Mouse (Mus musculus): ENCODE data around the gene Cep152. TPM values are rescaled to one million over a fixed set of nuclear protein-coding genes. Genes with fewer than 3 reads are reported as not detected.

Gene Cep152
- total RNA-seq (2021), result 1 to 10 TPM; 3.2 TPM
- long read RNA-seq, partial matches to known transcripts, result 1 of 6 reads
- long read RNA-seq, other reads (novel, unspliced or antisense), result 5 of 6 reads

GRCm38 (mm10) chr2:125624837-125625351 is at the start of gene Cep152:
Gene Cep152 (minus strand): TSS chr2:125625113.
- DNase-seq (ENCODE audit: low spot score in 2 of 2), result peak; percentile 96 to 97

- peak; percentile 74 to 86 for DNase-seq (ENCODE audit: low spot score in 2 of 2)
Observed at GRCm38 (mm10) chr2:125672957-125673631, 48.2 kb upstream of the Cep152 start, which contains the start of gene Eid1. Gene Eid1 (plus strand): TSS chr2:125673095.

DNA sequence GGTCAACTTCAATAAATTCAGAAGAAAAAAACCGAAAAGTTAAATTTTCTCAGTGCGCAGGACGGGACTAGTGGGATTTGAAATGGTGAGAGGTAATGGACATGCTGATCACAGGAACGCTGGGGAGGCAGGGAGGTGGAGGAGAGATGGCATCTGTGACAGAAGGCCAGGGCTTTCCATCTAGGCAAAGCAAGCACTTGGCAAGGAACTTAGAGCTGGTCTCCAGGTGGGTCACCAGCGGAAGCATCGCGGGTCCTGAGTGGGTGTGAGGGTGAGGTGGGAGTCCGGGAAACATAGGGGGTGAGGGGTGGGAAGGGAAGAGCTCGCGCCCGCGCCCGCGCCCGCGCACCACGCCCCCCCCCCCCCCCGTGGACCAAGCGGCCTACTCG is 47.6 kb upstream of the Cep152 start:
- DNase-seq (ENCODE audit: low spot score in 2 of 2), result no peak

GRCm38 (mm10) chr2:125670846-125671245 is 45.9 kb upstream of the Cep152 start:
- no peak for DNase-seq (ENCODE audit: low spot score in 2 of 2)

DNA sequence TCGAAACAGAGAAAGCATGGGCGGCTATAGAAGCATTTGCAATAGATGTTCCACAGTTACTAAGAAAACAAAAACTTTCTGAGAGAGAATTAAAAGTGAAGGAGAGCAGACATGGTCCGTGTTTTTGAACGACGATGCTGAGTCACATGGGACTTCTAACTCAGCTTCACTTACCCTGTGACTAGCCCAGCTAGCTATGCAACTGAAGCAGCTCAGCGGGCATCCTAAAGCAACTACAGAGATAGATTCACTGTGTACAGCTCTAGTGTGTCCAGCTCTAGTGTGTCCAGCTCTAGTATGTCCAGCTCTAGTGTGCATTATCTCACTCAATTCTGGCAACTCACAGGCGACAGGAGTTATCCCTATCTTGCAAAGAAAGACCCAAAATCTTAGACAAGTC is 42.8 kb upstream of the Cep152 start:
- no peak for DNase-seq (ENCODE audit: low spot score in 2 of 2)

GRCm38 (mm10) chr2:125667184-125667583 is 42.3 kb upstream of the Cep152 start:
- no peak for DNase-seq (ENCODE audit: low spot score in 2 of 2)

- no peak for DNase-seq (ENCODE audit: low spot score in 2 of 2)
Observed at GRCm38 (mm10) chr2:125666668-125667067, 41.8 kb upstream of the Cep152 start.

DNA sequence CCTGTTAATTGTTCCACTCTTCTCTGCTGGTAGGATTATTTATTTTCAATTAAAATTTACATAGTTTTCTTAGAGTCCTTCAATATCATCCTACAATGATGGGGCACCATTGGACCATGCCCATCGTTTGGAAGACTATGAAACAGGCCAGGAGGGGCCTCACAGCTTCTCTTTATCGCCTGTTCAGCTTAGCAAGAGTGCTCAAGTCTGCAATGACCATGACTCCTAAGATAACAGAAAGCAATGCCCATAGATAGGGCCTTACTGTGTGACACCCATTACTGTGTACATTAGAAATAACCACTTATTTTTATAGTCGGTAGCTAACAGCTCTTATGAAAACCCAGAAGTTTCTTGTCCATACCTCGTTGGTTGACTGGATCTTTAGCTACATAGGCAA is 41.0 kb upstream of the Cep152 start:
- DNase-seq (ENCODE audit: low spot score in 2 of 2), result no peak

DNA sequence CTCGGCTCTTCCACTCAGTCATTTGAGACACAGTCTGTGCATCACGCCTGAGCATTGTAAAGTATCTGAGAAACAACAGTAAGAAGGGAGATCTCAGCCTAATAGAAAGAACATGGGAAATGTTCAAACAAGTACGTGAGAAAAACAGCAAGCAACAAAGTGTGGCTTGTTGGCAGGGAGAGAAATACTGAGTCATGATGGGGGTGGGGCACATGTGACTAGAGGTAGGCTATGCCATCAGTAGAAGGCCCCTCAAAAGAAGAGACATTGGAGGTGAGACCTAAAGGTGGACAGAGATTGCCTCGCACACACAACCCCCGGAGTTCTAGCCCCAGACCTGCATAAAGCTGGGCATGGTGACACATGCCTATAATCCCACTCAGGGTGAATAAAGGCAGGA is 40.3 kb upstream of the Cep152 start:
- no peak for DNase-seq (ENCODE audit: low spot score in 2 of 2)

DNA sequence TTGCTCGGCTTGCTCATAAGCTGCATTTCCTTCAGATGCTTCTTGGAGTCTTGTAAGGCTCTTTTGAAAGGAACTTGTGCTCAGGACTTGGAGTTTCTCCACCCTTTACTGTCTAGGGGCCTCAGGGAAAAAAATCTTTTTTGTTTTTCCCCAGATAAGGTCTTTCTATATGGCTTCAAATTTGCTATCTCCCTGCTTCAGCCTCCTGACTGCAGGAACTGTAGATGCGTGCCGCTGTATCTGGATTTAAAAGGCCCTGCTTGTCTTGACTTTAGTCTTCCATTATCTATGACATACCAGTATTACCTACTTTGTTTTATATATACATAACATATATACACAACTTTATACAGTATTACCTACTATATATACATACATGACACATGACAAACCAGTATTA is 37.6 kb upstream of the Cep152 start:
- DNase-seq (ENCODE audit: low spot score in 2 of 2), result no peak

GRCm38 (mm10) chr2:125661156-125661555 is 36.2 kb upstream of the Cep152 start:
- DNase-seq (ENCODE audit: low spot score in 2 of 2), result no peak

GRCm38 (mm10) chr2:125660537-125661130 is 35.7 kb upstream of the Cep152 start:
- no peak for DNase-seq (ENCODE audit: low spot score in 2 of 2)

GRCm38 (mm10) chr2:125659823-125660536 is 35.1 kb upstream of the Cep152 start:
- peak; percentile 62 to 81 for DNase-seq (ENCODE audit: low spot score in 2 of 2)

DNA sequence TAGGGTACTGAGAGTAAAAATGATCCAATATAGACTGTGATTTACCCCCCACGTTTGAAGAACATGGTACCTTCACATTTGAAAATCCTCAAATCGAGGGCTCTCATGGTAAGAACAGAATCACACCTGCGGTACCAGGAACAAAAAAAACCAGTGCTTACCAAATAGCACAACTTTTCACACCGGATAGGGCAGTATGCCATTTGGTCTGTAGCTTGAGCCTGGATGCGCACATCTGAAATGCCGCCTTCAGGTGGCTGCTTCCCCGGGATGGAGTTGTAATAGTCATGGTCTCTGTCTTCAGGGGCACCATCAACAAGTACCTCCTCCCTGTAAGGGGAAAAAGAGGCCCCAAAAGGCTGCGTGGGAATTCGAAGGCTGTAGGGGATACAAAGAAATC is 30.5 kb upstream of the Cep152 start:
- DNase-seq (ENCODE audit: low spot score in 2 of 2), result no peak

GRCm38 (mm10) chr2:125653286-125653685 is 28.4 kb upstream of the Cep152 start:
- no peak for DNase-seq (ENCODE audit: low spot score in 2 of 2)

DNA sequence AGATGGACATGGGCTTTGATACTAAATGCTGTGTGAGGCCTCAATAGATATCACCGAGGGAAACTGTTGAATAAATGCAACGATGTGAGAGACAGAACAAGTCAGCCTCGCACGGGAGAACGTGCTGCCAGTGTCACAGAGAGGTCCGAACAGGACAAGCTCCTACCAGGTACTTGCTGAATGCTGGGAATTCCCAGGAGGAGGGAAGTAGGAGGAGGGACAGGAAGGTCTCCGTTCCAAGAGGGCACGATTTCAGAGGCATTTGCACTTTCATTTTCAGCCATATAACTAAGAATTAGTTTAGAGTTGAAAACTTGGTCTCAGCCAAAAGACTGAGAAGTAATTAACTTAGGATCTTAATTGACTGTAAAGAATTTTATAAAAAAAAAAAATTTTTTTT is 26.6 kb upstream of the Cep152 start:
- DNase-seq (ENCODE audit: low spot score in 2 of 2), result no peak

DNA sequence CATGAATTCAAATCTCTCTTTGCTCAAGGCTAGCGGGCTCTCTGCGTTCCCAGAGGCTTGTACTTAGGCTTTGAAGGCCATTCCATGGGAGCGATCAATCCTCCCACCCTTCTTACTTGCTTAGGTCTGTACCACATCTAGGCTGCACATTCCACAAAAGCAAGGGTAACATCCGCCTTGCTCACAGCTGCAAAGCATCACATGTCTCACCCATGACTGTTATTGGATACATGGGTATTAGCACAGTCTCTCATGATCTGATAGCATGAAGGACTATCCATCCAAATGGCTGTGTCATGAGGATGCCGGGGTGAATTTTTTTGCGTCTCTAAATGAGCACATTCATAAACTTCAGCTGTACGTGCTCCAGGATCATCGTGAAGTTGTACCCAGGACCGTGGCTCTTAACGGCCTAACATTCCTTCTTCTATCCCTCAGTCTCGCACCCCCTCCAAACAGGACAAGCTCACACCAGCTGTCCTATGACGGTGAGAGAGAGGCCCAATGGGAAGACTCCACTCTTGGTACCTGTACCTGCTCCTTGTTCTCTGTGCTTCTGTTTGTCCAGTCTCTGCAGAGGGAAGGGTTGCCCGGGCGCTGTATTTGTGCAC is 25.9 kb upstream of the Cep152 start:
- no peak for DNase-seq (ENCODE audit: low spot score in 2 of 2)

GRCm38 (mm10) chr2:125650038-125650437 is 25.1 kb upstream of the Cep152 start:
- no peak for DNase-seq (ENCODE audit: low spot score in 2 of 2)

DNA sequence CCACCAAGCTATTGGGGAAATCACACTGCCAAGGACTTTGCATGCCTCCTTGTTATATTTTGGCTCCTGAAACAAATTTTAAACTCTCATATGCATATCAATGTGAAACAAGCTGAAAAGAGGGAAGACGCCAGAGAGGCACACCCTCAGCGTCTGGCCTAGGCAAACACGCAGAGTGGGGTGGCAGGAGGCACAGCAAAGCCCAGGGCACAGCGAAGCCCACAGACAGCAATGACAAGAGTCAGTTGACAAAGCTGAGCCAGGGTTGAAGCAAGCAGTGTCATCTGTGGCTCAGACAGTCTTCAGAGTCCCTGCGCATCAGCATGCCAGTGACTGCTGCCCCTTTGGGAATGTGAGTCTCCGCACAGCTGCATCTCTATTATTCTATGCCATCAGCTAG is 20.0 kb upstream of the Cep152 start:
- DNase-seq (ENCODE audit: low spot score in 2 of 2), result no peak

GRCm38 (mm10) chr2:125637331-125637730 is 12.4 kb upstream of the Cep152 start:
- DNase-seq (ENCODE audit: low spot score in 2 of 2), result no peak

- no peak for DNase-seq (ENCODE audit: low spot score in 2 of 2)
Observed at GRCm38 (mm10) chr2:125630010-125630409, 5.1 kb upstream of the Cep152 start.

GRCm38 (mm10) chr2:125628487-125628886 is 3.6 kb upstream of the Cep152 start:
- DNase-seq (ENCODE audit: low spot score in 2 of 2), result no peak
